Mouse (Mus musculus): ENCODE results near the gene Gm17304. TPM values are rescaled to one million over a fixed set of nuclear protein-coding genes. Genes with fewer than 3 reads are reported as not detected.
A peak's percentile ranks its signal among the peaks of the same experiment; 100 is the strongest.

Gene Gm17304
- total RNA-seq (2021): not detected
- long read RNA-seq, experiment 1: 0 reads
- long read RNA-seq, experiment 2: 0 reads

- DNase-seq (ENCODE audit: low spot score in 2 of 2): no peak
Observed at GRCm38 (mm10) chr5:106608798-106609197, at the start of gene Gm17304. Gm17304 (plus strand) TSS chr5:106609098.

DNA sequence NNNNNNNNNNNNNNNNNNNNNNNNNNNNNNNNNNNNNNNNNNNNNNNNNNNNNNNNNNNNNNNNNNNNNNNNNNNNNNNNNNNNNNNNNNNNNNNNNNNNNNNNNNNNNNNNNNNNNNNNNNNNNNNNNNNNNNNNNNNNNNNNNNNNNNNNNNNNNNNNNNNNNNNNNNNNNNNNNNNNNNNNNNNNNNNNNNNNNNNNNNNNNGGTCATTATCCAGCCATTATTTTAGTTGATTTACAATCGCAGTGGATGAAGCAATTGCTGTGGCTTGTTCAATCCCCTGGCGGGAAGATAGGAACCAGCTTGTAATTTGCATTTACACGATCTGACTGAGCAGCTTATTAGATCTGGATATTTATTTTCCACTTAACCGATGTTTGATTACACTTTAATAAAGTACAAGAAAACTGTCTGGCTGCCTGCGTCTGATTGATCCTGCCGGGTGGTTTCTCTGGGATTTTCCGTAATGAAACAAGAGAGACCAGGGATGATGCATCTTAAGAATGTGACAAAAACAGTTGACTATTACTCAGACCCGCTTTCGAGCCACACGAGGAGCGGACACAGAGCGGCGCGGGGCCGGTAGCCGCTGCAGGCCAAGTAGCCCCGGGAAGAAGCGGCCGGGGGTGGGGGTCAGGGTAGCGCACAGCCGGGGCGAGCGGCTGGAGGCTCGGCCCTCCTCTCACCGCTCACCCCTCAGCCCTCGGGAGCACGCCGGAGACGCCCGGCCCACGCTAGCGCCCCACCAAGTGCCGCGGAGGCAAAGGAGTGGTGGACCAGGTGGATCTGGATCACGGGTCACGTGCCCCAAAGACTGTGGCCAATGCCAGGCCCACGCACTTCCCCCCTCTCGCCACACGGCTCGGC is 48.0 kb upstream of the Gm17304 start:
- no peak for DNase-seq (ENCODE audit: low spot score in 2 of 2)

DNA sequence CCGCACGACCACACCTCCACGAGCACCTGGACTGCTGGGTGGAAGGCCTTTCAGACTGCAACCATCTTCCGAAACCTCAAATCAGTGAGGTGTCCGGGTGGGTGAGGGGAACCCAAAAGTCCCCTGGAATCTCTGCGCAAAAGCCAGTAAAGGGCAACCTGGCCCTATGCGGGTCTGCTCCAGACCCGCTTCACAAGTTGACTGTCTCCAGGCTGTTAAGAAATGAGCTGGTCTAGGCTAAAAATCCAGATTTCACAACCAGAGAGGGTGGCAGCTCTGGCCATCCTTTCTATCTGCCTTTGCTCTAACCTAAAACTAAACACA is 47.4 kb upstream of the Gm17304 start:
- DNase-seq (ENCODE audit: low spot score in 2 of 2): no peak

- no peak for DNase-seq (ENCODE audit: low spot score in 2 of 2)
Observed at GRCm38 (mm10) chr5:106566025-106566424, 42.9 kb upstream of the Gm17304 start.

DNA sequence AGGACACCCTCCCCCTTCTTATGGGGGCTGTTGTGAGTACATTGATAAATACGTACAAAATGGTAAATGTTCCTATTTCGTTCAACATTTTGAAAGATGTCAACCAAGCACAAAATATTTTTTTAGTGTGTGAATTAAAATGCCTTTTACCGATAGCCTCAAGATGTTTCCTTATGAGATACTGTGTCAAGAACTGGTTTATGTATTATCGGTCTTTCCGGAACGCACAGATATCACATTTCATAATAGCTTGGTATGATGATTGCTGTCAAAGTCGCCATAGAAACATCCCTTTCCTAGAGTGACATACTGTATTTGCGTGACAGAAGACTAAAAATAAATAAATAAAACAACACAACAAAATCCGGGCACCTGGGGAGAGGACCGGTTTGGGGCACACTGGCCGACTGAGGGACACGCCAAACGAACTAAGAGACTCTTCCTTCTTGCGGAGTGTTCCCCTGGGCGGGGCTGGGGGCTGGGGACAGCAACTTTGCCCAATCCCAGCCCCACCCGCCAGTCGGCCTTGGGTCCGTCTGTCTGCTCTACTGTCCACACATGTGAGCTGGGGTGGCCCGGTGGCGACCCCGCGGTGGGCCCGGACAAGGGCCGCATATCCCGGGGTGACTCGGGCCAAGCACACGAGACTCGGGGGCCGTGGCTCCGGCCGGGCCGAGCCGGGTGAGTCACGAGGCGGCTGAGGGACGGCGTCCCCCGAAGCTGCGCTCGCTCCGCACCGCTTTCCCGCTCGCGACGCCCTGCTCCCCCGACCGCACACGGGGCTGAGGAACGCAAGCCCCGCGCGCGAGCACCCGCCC is 34.9 kb upstream of the Gm17304 start:
- DNase-seq (ENCODE audit: low spot score in 2 of 2): peak in 1 of 2 experiments; percentile 28

DNA sequence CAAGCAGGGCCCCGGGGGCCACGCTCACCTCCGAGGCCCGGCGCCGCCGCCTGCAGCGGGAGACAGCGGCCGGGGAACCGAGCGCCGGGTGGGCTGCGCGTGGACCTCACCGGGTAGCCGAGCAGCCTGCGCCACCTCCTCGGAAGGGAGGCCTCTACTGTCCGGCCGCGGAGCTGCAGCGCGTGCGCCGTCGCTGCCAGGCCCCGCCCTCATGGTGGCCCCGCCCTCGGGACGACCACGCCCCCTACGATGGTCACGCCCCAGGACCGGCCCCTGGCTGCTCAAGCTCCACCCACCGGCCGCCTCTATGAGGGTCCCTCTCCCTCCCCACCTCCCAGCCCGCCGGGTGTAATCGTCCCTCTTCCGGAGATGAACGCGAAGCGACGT is 34.3 kb upstream of the Gm17304 start:
- peak; percentile 87 to 88 for DNase-seq (ENCODE audit: low spot score in 2 of 2)

DNA sequence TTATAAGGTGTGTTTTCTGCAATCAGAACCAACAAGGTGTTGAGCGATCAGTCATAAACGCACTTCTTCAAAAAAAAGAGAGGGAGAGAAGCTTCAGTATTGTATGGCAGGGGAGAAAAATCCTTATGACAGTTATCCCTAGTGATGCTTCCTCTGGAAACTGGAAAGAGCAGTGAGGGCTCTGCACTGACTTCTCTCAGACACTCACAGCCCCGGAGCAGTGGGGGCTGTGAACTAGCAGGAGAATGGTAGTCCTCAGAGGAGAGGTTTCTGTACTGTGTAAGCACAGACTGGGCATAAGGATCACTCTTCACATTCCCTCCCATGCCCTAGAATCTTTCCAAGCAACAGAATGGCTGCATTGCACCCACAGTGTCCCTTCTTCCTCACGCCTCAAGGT is 33.8 kb upstream of the Gm17304 start:
- no peak for DNase-seq (ENCODE audit: low spot score in 2 of 2)

- DNase-seq (ENCODE audit: low spot score in 2 of 2): no peak
Observed at GRCm38 (mm10) chr5:106577237-106577888, 31.5 kb upstream of the Gm17304 start.

DNA sequence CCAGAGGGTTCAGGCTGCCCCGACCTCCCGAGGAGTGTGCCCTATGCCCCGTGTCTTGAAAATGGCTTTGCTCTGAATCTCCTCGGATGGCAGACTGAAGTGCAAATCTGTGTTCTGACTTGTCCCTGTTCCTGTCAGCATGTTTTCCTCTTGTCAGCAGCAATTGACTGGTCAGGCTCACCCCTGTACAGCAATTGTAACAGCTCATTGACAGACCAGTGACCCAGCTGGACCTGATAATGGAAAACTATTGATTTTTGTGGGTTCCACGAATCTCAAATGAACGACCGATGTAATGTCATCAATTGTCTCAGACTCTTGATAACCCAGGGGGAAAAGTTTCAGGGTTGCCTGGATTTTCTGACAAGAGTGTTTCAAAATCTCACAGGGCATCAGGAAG is 28.0 kb upstream of the Gm17304 start:
- DNase-seq (ENCODE audit: low spot score in 2 of 2): no peak

DNA sequence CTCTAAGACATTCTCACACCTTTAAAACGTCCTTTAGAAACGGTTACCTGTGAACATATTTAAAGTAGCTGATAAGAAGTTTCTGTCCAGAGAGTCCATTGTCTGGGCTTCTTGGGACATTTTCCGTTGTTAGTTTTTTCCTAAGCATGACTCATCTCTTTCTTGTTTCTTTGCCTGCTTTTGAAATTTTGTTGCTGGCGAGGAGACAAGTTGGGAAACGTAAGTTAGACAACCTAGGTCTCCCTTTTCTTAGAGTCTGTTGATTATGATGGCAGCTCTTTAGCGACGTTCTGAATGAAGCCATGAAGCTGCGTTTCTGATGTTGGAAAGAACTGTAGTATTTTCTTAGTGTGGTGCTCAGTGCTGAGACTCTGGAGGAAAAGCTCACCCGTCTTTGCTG is 19.9 kb upstream of the Gm17304 start:
- no peak for DNase-seq (ENCODE audit: low spot score in 2 of 2)

- DNase-seq (ENCODE audit: low spot score in 2 of 2): no peak
Observed at GRCm38 (mm10) chr5:106589670-106590069, 19.2 kb upstream of the Gm17304 start.

GRCm38 (mm10) chr5:106590686-106591085 is 18.2 kb upstream of the Gm17304 start:
- DNase-seq (ENCODE audit: low spot score in 2 of 2): no peak

- no peak for DNase-seq (ENCODE audit: low spot score in 2 of 2)
Observed at GRCm38 (mm10) chr5:106594388-106594787, 14.5 kb upstream of the Gm17304 start.

DNA sequence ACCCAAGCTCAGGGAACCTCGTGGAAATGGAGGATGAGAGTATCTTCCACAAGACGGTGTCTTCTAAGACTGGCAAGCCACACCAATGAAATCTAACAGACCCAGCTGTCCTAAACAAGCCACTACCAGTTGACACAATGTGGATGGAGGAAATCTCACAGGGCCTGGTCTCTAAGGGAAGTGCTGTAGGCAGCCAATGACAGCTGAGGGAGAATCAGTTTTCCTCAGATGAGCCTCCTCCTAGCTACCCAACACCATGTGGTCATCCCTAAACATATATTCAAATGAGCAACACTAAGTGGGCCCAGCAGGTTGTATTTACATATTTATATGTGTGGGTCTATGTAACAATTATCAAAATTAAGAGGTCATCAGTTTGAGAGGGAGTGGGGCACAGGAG is 11.4 kb upstream of the Gm17304 start:
- no peak for DNase-seq (ENCODE audit: low spot score in 2 of 2)

GRCm38 (mm10) chr5:106599482-106599881 is 9.4 kb upstream of the Gm17304 start:
- DNase-seq (ENCODE audit: low spot score in 2 of 2): no peak

DNA sequence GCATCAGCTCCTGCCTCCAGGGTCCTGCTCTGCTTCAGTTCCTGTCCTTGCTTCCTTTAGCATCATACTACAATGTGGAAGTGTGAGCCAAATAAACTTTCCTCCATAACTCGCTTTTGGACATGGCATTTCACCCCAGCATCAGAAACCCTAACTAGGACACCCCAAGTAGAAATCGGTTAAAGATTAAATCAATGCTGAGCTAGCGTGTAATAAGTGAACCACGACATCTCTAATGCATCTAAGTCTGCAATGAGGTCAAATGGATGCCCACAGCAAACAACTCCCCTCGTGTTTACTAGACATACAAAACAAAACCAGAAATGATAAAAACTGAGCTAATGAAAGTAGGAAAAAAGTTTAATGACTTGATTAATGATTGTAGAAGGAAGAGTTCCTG is 4.5 kb upstream of the Gm17304 start:
- no peak for DNase-seq (ENCODE audit: low spot score in 2 of 2)

GRCm38 (mm10) chr5:106605096-106605495 is 3.8 kb upstream of the Gm17304 start:
- no peak for DNase-seq (ENCODE audit: low spot score in 2 of 2)

GRCm38 (mm10) chr5:106607081-106607480 is 1.8 kb upstream of the Gm17304 start:
- no peak for DNase-seq (ENCODE audit: low spot score in 2 of 2)

DNA sequence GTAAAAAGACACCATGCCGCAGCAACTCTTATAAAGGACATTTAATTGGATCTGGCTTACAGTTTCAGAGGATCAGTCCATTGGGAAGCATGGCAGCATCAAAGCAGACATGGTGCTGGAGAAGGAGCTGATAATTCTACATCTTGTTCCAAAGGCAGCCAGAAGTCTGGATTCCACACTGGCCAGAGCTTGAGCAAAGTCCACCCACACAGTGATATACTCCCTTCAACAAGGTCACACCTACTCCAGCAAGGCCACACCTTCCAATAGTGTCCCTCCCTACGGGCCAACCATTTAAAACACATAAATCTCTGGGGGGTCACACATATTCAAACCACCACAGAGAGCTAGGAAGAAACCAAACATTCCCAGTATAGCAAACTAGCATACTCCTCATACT is 3.3 kb downstream of the Gm17304 start:
- DNase-seq (ENCODE audit: low spot score in 2 of 2): no peak

DNA sequence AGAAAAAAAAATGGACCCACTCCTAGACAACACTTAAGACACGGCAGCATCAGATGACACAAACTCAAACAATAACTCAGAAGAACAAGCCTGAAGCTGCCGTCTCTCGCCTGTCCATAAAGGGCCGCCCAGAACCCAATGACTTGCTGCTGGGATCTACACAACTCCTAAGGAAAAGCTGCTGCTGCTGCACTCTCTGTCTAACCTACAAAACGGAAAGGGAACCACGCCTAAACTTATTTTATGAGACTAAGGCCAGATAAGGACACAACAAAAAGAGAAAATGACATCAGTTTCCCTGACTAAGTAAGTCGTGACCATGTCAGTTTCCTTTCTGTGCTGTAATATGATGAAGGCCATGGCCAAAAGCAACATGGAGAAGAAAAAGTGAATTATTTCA is 5.7 kb downstream of the Gm17304 start:
- DNase-seq (ENCODE audit: low spot score in 2 of 2): no peak

GRCm38 (mm10) chr5:106615006-106615405 is 6.1 kb downstream of the Gm17304 start:
- no peak for DNase-seq (ENCODE audit: low spot score in 2 of 2)

- no peak for DNase-seq (ENCODE audit: low spot score in 2 of 2)
Observed at GRCm38 (mm10) chr5:106620446-106620845, 11.5 kb downstream of the Gm17304 start.
